Mouse (Mus musculus): Measurements from ENCODE around the gene Eps8. TPM values are rescaled to one million over a fixed set of nuclear protein-coding genes. Genes with fewer than 3 reads are reported as not detected.
A peak's percentile ranks its signal among the peaks of the same experiment; 100 is the strongest.

Eps8 gene
- polyA plus RNA-seq, 1 experiment from 2014 or later, result 8.4 TPM

DNA sequence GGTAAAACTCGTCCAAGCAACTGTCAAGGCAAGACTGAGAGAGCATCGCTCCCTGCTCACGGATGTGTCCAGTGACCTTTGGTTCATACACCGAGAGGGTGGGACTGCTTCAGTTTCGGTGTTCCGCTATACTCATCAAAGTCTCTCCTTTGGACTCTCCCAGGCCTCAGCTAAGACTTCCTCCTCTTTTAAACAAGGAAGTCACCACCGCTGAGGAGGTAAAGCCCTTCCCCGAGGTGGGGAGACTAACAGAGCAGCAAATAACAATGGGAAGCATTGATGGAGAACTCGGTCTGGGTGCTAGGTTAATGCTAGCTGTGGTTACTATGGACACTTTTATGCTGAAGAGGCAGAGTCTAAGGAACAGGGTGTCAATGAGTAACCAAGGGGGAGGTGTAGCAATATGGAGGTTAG, 84.0 kb downstream of the Eps8 start:
- DNase-seq (ENCODE audit: low spot score), result no peak

GRCm38 (mm10) chr6:137570019-137570418, 84.7 kb downstream of the Eps8 start:
- DNase-seq (ENCODE audit: low spot score), result no peak

GRCm38 (mm10) chr6:137569071-137569470, 85.6 kb downstream of the Eps8 start:
- no peak for DNase-seq (ENCODE audit: low spot score)

DNA sequence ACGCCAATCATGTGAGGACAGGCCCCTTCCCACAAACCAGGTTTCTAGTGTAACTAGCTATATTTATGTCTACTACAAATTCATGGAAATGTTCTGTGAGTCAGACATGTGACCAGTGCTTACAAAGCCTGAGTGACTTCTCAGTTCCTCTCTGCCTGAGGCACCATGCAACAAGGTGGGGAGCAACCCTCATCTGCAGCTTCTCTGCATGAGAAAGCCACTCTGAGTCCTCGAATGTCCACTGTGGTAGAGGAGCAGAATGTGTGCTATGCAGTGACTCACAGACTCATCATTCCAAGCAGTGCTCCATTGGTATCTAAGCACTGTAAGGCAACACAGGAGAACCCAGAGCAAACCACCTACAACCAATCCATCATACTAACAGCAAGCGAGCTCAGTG, 88.8 kb downstream of the Eps8 start:
- DNase-seq (ENCODE audit: low spot score), result no peak

GRCm38 (mm10) chr6:137565454-137565853, 89.2 kb downstream of the Eps8 start:
- DNase-seq (ENCODE audit: low spot score), result no peak

GRCm38 (mm10) chr6:137560358-137560859, 94.3 kb downstream of the Eps8 start:
- DNase-seq (ENCODE audit: low spot score), result no peak

DNA sequence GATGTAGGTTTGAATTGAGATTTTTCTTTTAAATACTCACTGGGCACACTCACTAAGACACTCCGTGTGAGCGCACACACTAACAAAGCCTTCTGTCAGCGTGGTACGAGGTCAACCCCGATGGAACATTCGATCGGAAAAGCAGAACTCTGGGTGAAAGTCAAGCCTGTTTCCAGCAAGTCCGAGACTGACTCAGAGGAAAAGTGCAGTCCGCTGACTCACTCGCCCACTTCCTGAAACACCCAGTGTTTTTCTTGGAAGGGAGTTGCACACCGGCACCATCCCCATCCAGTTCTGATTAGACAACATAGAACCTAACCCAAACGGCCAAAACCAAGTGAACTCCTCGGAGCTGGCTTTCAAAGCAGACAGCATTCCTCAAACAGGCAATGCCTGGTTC, 95.8 kb downstream of the Eps8 start:
- DNase-seq (ENCODE audit: low spot score), result no peak

GRCm38 (mm10) chr6:137557671-137558070, 97.0 kb downstream of the Eps8 start:
- DNase-seq (ENCODE audit: low spot score), result no peak

GRCm38 (mm10) chr6:137557159-137557558, 97.5 kb downstream of the Eps8 start:
- DNase-seq (ENCODE audit: low spot score), result no peak

DNA sequence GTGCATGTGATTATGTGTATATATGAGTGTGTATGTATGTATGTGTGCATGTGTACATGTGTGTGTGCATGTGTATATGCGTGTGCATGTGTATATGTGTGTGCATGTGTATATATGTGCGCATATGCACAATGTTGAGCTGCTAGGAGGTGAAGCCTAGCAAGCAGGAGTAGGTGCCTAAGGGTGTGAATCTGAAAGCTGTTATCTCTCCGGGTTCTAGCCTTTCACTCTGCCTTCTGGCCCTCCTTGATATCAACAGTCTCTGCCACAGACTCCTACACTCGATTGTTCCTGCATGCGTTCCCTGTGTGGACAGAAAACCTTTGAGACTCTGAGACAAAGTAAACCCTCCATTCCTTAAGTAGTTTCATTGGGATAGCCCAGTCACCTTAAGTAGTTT, 98.0 kb downstream of the Eps8 start:
- DNase-seq (ENCODE audit: low spot score), result no peak

DNA sequence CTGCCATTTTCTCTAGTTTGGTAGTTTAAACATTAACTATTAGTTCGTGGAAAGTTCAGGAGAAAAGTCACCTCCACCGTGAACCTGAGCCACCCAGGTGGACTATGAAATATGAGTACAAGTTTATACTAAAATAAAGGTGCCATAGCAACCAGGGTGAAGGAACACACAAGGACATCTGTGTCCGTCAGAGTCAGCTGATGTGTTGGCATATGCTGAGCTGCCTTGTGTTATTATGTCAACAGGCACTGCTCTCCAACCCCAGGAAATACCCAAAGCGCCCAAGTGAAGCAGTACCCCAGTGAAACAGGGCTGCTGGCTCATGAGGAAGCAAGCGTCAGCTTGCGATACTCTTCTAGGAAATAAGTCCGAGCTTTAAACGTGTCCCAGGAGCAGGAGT, 104.5 kb downstream of the Eps8 start:
- no peak for DNase-seq (ENCODE audit: low spot score)

- no peak for DNase-seq (ENCODE audit: low spot score)
Observed at GRCm38 (mm10) chr6:137548613-137549012, 106.1 kb downstream of the Eps8 start.

DNA sequence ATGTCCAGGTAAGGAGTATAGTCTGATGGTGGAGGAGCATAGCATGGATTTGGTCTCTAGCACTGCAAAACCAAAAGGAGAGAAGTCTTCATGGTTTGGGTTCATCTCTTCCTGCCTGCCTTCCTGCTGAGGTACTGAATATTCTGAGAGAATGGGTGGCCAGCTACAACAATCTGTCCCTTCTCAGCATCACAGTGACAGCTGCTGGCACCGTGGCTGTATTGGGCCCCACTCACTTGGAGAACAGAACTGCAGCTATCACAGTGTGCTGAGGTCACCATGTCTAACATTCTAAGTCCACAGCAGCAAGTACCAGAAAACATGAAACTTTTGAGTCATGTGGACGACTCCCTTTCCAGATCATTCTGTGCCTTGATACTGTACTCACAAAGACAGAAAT, 107.1 kb downstream of the Eps8 start:
- DNase-seq (ENCODE audit: low spot score), result no peak

- DNase-seq (ENCODE audit: low spot score), result no peak
Observed at GRCm38 (mm10) chr6:137546101-137546500, 108.6 kb downstream of the Eps8 start.

- no peak for DNase-seq (ENCODE audit: low spot score)
Observed at GRCm38 (mm10) chr6:137545341-137545740, 109.3 kb downstream of the Eps8 start.

DNA sequence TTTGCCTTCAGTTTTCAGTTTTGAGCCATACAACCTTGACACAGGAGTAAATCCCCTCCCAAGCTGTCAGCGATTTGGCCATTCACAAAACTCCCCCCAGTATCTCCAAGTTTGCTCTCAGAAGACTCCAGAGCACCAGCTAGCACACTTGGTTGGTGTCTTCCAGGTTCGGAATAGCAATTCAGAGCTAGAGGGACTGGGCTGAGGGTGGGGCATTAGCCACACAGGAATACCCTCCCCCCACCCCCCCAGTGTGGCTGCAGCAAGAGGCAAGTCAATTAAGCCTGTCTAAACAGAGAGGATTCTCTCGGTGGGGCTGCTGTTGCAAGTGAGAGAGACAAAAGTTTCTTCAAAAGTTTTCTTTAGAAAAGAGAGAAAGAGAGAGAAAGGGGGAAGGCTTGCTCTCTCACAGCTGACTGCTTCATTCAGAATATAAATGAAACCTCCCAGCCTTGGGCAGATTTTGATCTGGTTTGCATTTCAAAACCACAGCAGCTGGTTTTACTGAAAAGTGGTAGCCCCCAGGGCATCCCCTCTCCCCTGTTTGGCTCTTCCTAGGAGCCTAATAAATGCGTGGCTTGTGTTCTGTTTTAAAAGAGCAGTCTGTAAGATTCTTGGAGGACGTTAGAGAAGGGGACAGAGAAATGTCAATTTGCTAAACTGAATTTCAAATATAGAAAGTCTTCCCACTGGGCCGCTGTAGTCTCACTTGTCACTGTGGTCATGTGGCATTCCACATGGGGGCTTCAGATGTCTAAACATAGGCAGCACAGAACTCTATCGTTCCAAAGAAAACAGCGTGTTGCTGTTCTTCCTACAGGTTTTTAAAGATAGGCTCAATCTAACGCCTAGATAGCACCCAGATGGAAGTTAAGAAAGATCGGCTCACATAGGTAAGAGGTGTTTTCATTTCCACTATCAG, 112.2 kb downstream of the Eps8 start:
- no peak for DNase-seq (ENCODE audit: low spot score)

GRCm38 (mm10) chr6:137541216-137542176, 113.2 kb downstream of the Eps8 start:
- DNase-seq (ENCODE audit: low spot score), result peak; percentile 71

GRCm38 (mm10) chr6:137540800-137541199, 113.9 kb downstream of the Eps8 start:
- DNase-seq (ENCODE audit: low spot score), result no peak

GRCm38 (mm10) chr6:137540346-137540745, 114.3 kb downstream of the Eps8 start:
- DNase-seq (ENCODE audit: low spot score), result no peak

DNA sequence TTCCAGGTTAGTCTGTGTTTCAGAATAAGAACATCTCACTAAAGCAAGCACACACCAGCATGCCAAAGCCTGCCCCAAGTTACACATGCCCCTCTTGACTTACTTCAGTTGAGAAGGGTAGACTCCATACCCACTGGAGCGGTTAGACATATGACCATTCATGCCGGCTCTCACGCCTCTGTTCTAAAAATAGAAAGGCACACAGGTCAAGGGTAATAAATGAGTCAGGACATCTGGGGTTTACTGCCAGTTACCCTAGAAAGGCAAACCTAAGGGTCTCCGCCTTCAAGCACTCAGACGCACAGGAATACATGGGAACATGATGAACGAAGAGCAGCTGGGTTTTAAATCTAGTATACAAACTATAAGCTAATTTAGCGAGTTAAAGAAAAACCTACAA, 115.5 kb downstream of the Eps8 start:
- DNase-seq (ENCODE audit: low spot score), result no peak

- DNase-seq (ENCODE audit: low spot score), result no peak
Observed at GRCm38 (mm10) chr6:137532758-137533157, 121.9 kb downstream of the Eps8 start.

DNA sequence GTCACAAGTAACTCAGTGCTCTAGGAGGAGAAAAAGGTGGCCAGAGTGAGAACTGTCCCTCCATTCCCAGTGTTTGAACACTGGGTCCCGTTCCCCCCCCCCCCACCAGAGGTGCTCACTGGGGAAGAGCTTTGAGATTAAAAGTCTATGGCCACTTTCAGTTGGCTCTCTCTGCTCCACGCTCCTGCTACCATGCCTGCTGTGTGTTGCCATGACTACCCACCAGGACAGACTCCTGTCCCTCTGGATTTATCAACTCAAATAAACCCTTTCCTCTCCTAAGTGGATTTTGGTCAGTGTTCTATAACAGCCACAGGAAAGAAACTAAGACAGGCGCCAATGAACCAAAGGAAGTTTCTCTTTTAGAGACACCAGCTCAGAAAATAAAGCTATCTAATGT, 128.9 kb downstream of the Eps8 start:
- DNase-seq (ENCODE audit: low spot score), result no peak
